In the genomic region with DNA sequence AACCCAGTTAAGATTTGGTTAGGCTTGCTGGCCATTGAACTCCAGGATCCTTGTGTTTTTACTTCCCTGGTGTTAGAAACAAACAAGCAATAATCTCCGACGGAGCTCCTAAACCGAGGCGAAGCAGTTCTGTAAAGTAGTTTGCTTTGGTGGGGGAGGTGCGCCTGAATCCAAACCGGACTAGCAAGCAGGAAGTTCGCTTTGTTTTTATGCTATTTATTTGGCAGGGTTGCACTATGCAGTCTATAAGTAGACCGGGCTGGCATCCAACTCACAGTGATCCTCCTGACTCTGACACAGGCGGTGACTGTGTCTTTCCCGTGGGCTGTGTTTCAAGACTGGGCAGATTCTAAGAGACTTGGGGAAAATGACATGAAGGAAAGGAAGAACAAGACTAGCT, we compare ENCODE assay signal across 8 mouse cellular contexts. TPM values are rescaled to one million over a fixed set of nuclear protein-coding genes. Genes with fewer than 3 reads are reported as not detected.
A peak's percentile ranks its signal among the peaks of the same experiment; 100 is the strongest.
DNase-seq lines count a peak whose midpoint lies in the region; ATAC-seq lines count a peak whose summit lies in the region.

No protein-coding gene starts in this region.

- H3K9ac ChIP-seq in limb, embryonic 11.5 days (ENCODE audit: low read length), result no peak overlapping the region
- no peak overlapping the region for H3K9ac ChIP-seq in midbrain, embryonic 14.5 days (replicated peaks; ENCODE audit: low read length)

- no peaks in the 10 kb centered on the region for H3K4me1 ChIP-seq in limb, embryonic 11.5 days (ENCODE audit: control insufficient read depth, insufficient read depth, low read length)
- H3K4me1 ChIP-seq in midbrain, embryonic 14.5 days (ENCODE audit: control insufficient read depth, insufficient read depth, low read length), result peaks cover 8% of the 10 kb centered on the region

- ATAC-seq in limb, embryonic 11.5 days (ENCODE audit: insufficient number of reproducible peaks, low FRiP score, low TSS enrichment, low read depth), result no peak
- ATAC-seq in midbrain, embryonic 14.5 days (ENCODE audit: low FRiP score, low TSS enrichment), result no peak

- no peaks in the 10 kb centered on the region for H3K9me3 ChIP-seq in limb, embryonic 11.5 days (ENCODE audit: control insufficient read depth, low read length)
- no peaks in the 10 kb centered on the region for H3K9me3 ChIP-seq in midbrain, embryonic 14.5 days (ENCODE audit: control insufficient read depth, low read length)

- H3K27ac ChIP-seq in limb, embryonic 11.5 days (replicated peaks; ENCODE audit: low read depth, low read length), result no peak overlapping the region
- peak overlapping the region; percentile 27 for H3K27ac ChIP-seq in midbrain, embryonic 14.5 days (replicated peaks; ENCODE audit: low read depth, low read length)

- no peak overlapping the region for H3K4me3 ChIP-seq in limb, embryonic 11.5 days (ENCODE audit: low read depth, low read length)
- no peak overlapping the region for H3K4me3 ChIP-seq in midbrain, embryonic 14.5 days (replicated peaks; ENCODE audit: low read depth, low read length)

- 24% methylated on average over 10 of the region's 10 CpGs for WGBS in limb, embryonic 11.5 days
- WGBS in midbrain, embryonic 14.5 days, result 33% methylated on average over 10 of the region's 10 CpGs

- no peak overlapping the region for H3K4me2 ChIP-seq in limb, embryonic 11.5 days (ENCODE audit: low read depth, severe bottlenecking)
- no peak overlapping the region for H3K4me2 ChIP-seq in midbrain, embryonic 14.5 days (ENCODE audit: low read length)

- peak; percentile 54 for DNase-seq in adrenal gland, postnatal 10 days
- no peak for DNase-seq in adrenal gland, adult 8-10 months
- DNase-seq in brain, adult 2 months (ENCODE audit: low read depth, low spot score), result peak; percentile 89
- peak; percentile 97 for DNase-seq in gonadal fat pad, adult 2 months (ENCODE audit: low read depth)
- peak; percentile 34 for DNase-seq in kidney, adult 11 months
- DNase-seq in limb, embryonic 11.5 days (ENCODE audit: low spot score), result peak; percentile 27
- peak; percentile 65 for DNase-seq in midbrain, embryonic 14.5 days
- DNase-seq in thymus, postnatal 36 days, result peak; percentile 13 to 27

- no peaks in the 10 kb centered on the region for H3K27me3 ChIP-seq in limb, embryonic 11.5 days (ENCODE audit: control insufficient read depth, insufficient read depth, low read length)
- H3K27me3 ChIP-seq in midbrain, embryonic 14.5 days (ENCODE audit: control insufficient read depth, insufficient read depth, low read length), result no peaks in the 10 kb centered on the region

- peaks cover 3% of the 10 kb centered on the region; the same call in 1 of the 2 replicates for H3K36me3 ChIP-seq in limb, embryonic 11.5 days (ENCODE audit: control insufficient read depth, insufficient read depth, low read length)
- H3K36me3 ChIP-seq in midbrain, embryonic 14.5 days (ENCODE audit: control insufficient read depth, insufficient read depth, low read length), result no peaks in the 10 kb centered on the region

RNA-seq across cellular contexts. Expression of gene Hnrnpc, which starts 2.9 kb away (rescaled TPM):
- total RNA-seq in adrenal gland, postnatal 10 days (2021), result 100 to 1,000 TPM; 186 TPM
- 100 to 1,000 TPM; 181 to 335 (median 196) TPM for total RNA-seq in adrenal gland, adult 8-10 months (2022)
- 62.5 and 71.6 TPM in 2 replicates for polyA plus RNA-seq in gonadal fat pad, adult 2 months (2012; rRNA removed)
- 989 and 1,009 TPM in 2 replicates for polyA plus RNA-seq in limb, embryonic 11.5 days (2014; fragmentation: Nextera tagmentation; extraction: Ambion mirVana)
- 473 and 549 TPM in 2 replicates for polyA plus RNA-seq in midbrain, embryonic 14.5 days (2014; fragmentation: Nextera tagmentation; extraction: Ambion mirVana)

RNA-seq across cellular contexts. Expression of gene Rpgrip1, which starts 3.8 kb away (rescaled TPM):
- 1 to 10 TPM in 1 of 2 experiments, under 1 TPM in 1; 0.42 to 1.3 TPM for total RNA-seq in adrenal gland, postnatal 10 days (2021)
- total RNA-seq in adrenal gland, adult 8-10 months (2022), result 1 to 10 TPM in 2 of 4 experiments, under 1 TPM in 2; 0.44 to 2.3 (median 1.4) TPM
- polyA plus RNA-seq in gonadal fat pad, adult 2 months (2012; rRNA removed), result 4.0 and 4.4 TPM in 2 replicates
- polyA plus RNA-seq in limb, embryonic 11.5 days (2014; fragmentation: Nextera tagmentation; extraction: Ambion mirVana), result 119 and 124 TPM in 2 replicates
- 39.5 and 57.3 TPM in 2 replicates for polyA plus RNA-seq in midbrain, embryonic 14.5 days (2014; fragmentation: Nextera tagmentation; extraction: Ambion mirVana)
